Mouse (Mus musculus) liver, embryonic 14.5 days (tissue): ENCODE measurements around the gene Hsd17b14.

Experiments
- CTCF ChIP-seq: IDR thresholded peaks from 2 replicates; pipeline ENCODE4 v1.5.1; 2016; ENCODE audit warnings: antibody characterized with exemption, low read depth, control low read depth
- EP300 ChIP-seq: IDR thresholded peaks from 2 replicates; pipeline ENCODE4 v1.6.1; 2016; ENCODE audit warnings: antibody characterized with exemption, low read depth

DNA sequence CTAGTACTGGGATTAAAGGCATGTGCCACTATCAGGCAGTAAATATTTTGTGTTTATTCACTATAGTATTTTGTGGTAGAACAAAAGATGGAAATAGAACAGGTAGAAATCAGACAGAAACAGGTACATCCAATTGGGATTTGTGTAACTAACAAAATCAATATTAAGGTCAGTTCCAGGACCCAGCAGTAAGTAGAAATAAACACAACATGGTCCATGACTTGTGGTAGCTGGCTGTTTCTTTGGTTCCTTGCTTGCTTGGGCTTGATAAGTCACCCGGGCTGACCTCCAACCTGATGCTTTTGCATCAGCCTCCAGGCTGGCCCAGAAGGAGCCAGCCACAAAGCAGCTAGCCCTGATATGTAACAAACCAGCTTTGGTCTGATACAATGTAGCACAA, 54.8 kb downstream of the Hsd17b14 start:
- TF ChIP-seq CTCF (no peak), EP300 (no peak)
